Mouse (Mus musculus) CH12.LX (cell line): ENCODE results near the gene Creg1.

Source experiments
- CTCF ChIP-seq, 2 experiments: IDR thresholded peaks in 1 of 2; conservative IDR thresholded peaks in 1 of 2; 2 replicates each; pipeline ENCODE4 v1.5.1; 2011 to 2012; ENCODE audit warnings: low read depth in 2 of 2, low read length in 2 of 2, improper control_type of control experiment in 1 of 2, inconsistent platforms in 1 of 2, mild to moderate bottlenecking in 1 of 2, moderate library complexity in 1 of 2
- JUND ChIP-seq: conservative IDR thresholded peaks from 2 replicates; pipeline ENCODE4 v1.6.1; 2011; ENCODE audit warnings: low read depth, low read length, improper control_type of control experiment
- POLR2A ChIP-seq: IDR thresholded peaks from 2 replicates; pipeline ENCODE4 v1.6.1; 2011; ENCODE audit warnings: low read depth, mild to moderate bottlenecking, improper control_type of control experiment, low read length
- POLR2AphosphoS2 ChIP-seq: IDR thresholded peaks from 2 replicates; pipeline ENCODE4 v1.6.1; 2011; ENCODE audit warnings: low read depth, low read length, improper control_type of control experiment
- RCOR1 ChIP-seq: conservative IDR thresholded peaks from 2 replicates; pipeline ENCODE4 v1.6.1; 2012; ENCODE audit warnings: low read depth, mild to moderate bottlenecking, inconsistent platforms, low read length, improper control_type of control experiment
- TCF12 ChIP-seq: IDR thresholded peaks from 2 replicates; pipeline ENCODE4 v1.6.1; 2014; ENCODE audit warnings: low read depth, mild to moderate bottlenecking, inconsistent platforms, low read length, improper control_type of control experiment

DNA sequence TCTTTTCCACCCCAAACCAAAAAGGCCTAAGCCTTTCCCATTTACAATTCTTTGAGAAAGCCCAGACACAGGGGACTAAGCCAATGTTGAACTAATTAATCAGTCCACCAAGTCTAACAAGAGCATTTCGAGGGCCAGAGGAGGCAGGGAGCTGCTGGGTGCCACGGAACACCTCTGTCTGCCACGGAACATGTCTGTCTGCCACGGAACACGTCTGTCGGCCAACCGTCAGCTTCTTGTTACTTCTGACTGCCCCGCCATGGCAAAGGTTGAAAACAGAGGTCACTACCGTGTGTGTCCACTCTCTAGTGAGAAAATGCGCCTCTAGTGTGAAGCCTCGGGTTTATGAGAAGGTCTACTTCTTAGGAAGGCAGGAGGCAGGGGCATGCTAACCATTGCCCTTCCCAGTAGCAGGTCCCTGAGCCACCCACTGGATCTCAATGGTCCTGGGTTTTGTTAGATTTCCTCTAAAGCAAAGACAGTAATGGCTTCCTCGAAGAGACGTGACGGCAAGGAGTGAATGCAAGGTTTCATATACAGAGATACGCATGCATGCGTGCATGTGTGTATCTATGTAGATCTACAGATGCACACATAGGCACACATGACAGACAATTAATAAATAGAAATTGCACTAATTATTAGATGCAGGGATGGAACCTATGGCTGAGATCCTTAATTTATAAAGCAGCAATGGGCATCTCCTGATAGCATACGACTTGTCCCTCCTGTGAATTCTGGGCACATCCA, 27.1 kb downstream of the Creg1 start:
- TF ChIP-seq POLR2AphosphoS2 (no peak), POLR2A (no peak), TCF12 (no peak), CTCF (conservative IDR thresholded peaks at IDR 0.05 in 1 of 2, IDR thresholded peaks at IDR 0.05 in 1 of 2; ENCODE audit: low read depth in 2 of 2, low read length in 2 of 2) (no peak), JUND (no peak), RCOR1 (no peak)
